Mouse (Mus musculus): ENCODE measurements around the gene Platr17. TPM values are rescaled to one million over a fixed set of nuclear protein-coding genes. Genes with fewer than 3 reads are reported as not detected.
"Not testable (repeated sequence)": the region's sequence is repeated elsewhere in the genome, so short reads cannot be mapped to it uniquely, and the experiment has no call there.

The Platr17 gene
- total RNA-seq (2014; fragmentation: Nextera tagmentation) (not detected in 2 replicates), total RNA-seq (2017) (not detected in 2 replicates), polyA plus RNA-seq (2012) (0.13 TPM in 1 of 2 replicates, not detected in the other)

DNA sequence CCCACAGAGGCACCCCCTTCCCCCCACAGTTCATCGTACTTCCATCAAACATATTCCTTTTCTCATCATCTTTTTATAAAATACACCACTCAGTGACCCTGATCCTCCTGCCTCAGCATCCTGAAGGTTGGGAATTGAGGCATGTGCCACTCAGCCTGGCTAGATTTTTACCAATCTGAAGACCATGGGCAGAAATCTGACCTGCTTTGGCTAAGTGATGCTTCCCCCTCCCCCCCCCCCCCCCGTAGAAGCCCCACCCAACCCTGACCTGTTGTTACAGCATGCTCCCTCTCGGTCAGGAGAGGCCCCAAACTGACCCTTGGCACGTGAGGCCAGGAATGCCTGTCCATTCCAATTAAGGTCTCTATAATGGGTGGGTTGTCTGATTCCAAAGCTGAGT is at the start of gene Platr17:
Platr17 (plus strand) TSS at position 301 of the 400 bp plus-strand sequence.
- H3K27me3 ChIP-seq (ENCODE audit: insufficient read depth, low read length); H3K36me3 ChIP-seq (replicated peaks); H3K4me3 ChIP-seq (ENCODE audit: low read depth, low read length); ATAC-seq (ENCODE audit: extremely low read depth, insufficient number of reproducible peaks, low FRiP score, poor library complexity, severe bottlenecking); DNase-seq (ENCODE audit: low spot score); H3K9me3 ChIP-seq (replicated peaks): not testable (repeated sequence)
- H3K4me1 ChIP-seq (ENCODE audit: insufficient read depth, low read depth, low read length) = peaks cover 70% of the 10 kb centered on the region

DNA sequence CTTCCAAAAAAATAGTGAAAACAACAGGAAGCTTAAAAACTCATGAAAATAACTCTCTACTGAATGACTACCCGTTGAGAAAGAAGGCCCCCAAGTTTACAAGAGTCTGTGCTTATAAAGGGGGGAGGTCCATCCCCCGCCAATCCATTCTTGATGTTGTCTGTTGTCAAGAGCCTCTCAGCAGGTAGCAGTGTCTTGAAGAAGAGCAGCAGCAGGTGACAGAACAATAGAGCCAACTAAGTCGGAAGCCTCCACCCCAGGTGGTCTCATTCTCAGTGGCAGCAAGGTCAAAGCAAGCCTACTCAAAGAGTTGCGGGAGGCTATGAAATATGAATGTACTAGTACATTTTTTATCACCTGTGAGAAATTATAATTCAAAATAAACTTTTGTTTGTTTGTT is 47.1 kb upstream of the Platr17 start:
- no peaks in the 10 kb centered on the region for H3K27me3 ChIP-seq (ENCODE audit: insufficient read depth, low read length)
- DNase-seq (ENCODE audit: low spot score) (no peak), ATAC-seq (ENCODE audit: extremely low read depth, insufficient number of reproducible peaks, low FRiP score, poor library complexity, severe bottlenecking) (no peak)
- no peaks in the 10 kb centered on the region for H3K4me1 ChIP-seq (ENCODE audit: insufficient read depth, low read depth, low read length)
- H3K4me3 ChIP-seq (ENCODE audit: low read depth, low read length) = no peak overlapping the region
- TF ChIP-seq TAL1 (conservative IDR thresholded peaks at IDR 0.05; ENCODE audit: low read depth, low read length) = no peak
- TF ChIP-seq POLR2AphosphoS5 (IDR thresholded peaks at IDR 0.05; ENCODE audit: insufficient replicate concordance, low read depth, low read length) = no peak
- TF ChIP-seq CTCF (IDR thresholded peaks at IDR 0.05; ENCODE audit: low read depth, low read length) = no peak
- no peak for TF ChIP-seq GATA1 (IDR thresholded peaks at IDR 0.05; ENCODE audit: borderline replicate concordance, low read length)
- no peak for TF ChIP-seq GATA2 (IDR thresholded peaks at IDR 0.05; ENCODE audit: borderline replicate concordance, low read depth, low read length)
- no peaks in the 10 kb centered on the region for H3K36me3 ChIP-seq (replicated peaks)
- peaks cover 2% of the 10 kb centered on the region; the same call in 1 of the 2 replicates for H3K9me3 ChIP-seq (replicated peaks)

DNA sequence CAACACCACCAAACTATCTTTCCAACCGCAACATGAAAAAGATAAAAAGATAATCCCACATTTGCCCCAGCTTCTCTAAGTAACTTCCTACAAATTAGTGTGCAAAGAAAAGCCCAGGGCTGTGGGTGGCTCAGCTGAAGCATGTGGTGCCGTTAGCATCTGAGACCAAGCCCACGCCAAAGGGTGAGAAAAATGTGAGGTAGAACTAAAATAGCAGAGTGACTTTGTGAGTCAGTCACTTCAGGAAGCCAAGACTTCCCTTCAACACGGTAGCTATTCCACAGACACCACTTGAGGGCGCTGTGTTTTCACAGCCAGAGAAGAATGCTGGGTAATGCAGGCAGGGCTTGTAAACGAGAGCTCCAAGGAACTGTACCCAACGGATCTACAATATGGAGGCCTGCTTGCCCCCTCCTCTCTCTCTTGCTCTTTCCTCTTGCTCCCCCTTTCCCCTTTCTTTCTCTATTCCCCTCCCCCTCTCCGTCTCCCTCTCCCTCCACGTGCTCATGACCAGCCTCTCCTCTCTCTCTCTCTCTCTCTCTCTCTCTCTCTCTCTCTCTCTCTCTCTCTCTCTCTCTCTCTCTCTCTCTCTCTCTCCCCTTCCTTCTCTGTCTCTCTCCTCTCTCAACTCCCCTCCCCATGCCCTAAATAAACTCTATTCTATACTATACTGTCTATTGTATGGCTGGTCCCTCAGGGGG is 39.5 kb upstream of the Platr17 start:
- Histone ChIP-seq H3K36me3 (replicated peaks) (no peaks in the 10 kb centered on the region), H3K9me3 (replicated peaks) (no peaks in the 10 kb centered on the region), H3K4me1 (ENCODE audit: insufficient read depth, low read depth, low read length) (peaks cover 16% of the 10 kb centered on the region), H3K4me3 (ENCODE audit: low read depth, low read length) (peak overlapping the region; percentile 55; the same call in 1 of the 2 replicates), H3K27me3 (ENCODE audit: insufficient read depth, low read length) (no peaks in the 10 kb centered on the region)
- TF ChIP-seq GATA1 (IDR thresholded peaks at IDR 0.05; ENCODE audit: borderline replicate concordance, low read length) (no peak), TAL1 (conservative IDR thresholded peaks at IDR 0.05; ENCODE audit: low read depth, low read length) (no peak), GATA2 (IDR thresholded peaks at IDR 0.05; ENCODE audit: borderline replicate concordance, low read depth, low read length) (no peak), CTCF (IDR thresholded peaks at IDR 0.05; ENCODE audit: low read depth, low read length) (peak; percentile 62), POLR2AphosphoS5 (IDR thresholded peaks at IDR 0.05; ENCODE audit: insufficient replicate concordance, low read depth, low read length) (no peak)
- DNase-seq (ENCODE audit: low spot score) = peak; percentile 51
- ATAC-seq (ENCODE audit: extremely low read depth, insufficient number of reproducible peaks, low FRiP score, poor library complexity, severe bottlenecking) = no peak

DNA sequence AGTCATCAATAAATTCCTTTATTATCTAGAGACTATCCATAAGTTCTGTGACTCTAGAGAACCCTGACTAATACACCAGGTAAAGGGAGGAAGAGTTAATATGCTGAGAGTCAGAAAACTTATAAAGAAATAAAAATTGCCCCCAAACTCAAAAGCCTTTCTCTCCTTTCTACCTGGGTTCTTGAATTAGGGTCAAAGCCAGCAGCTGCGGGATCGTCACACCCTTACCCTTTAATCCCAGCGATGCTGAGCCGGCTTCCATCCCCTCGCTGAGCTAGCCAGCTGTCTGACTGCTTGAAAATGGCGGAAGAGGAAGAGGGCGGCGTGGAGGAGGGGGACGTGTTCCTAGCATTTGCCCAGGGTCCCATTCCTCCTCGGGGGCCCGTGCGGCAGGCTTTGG is 31.4 kb upstream of the Platr17 start, which contains the start of gene Gm7029:
Gm7029 (plus strand) TSS at position 301 of the 400 bp plus-strand sequence.
- H3K27me3 ChIP-seq (ENCODE audit: insufficient read depth, low read length); DNase-seq (ENCODE audit: low spot score); ATAC-seq (ENCODE audit: extremely low read depth, insufficient number of reproducible peaks, low FRiP score, poor library complexity, severe bottlenecking); H3K4me3 ChIP-seq (ENCODE audit: low read depth, low read length); H3K9me3 ChIP-seq (replicated peaks); H3K4me1 ChIP-seq (ENCODE audit: insufficient read depth, low read depth, low read length): not testable (repeated sequence)
- peaks cover 32% of the 10 kb centered on the region for H3K36me3 ChIP-seq (replicated peaks)

DNA sequence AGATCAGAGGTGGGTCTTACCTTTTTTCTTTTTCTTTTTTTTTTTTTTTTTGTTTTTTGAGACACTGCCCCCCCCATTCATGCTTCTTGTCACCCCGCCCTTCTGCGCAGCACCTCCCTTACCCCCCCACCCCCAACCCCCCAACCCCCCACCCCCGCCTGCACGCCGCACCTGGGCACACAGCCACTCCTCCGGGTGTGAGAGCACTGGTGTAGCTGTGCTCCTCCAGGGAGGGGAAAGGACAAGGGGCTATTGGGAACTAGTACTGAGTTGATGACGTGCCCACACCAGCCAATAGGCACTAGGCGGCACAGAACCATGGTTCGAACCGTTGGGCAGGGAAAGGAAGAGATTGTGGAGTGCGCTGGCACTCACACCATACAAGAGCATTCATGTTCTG is 30.5 kb upstream of the Platr17 start:
- DNase-seq (ENCODE audit: low spot score) (no peak), ATAC-seq (ENCODE audit: extremely low read depth, insufficient number of reproducible peaks, low FRiP score, poor library complexity, severe bottlenecking) (no peak)
- peaks cover 41% of the 10 kb centered on the region for H3K36me3 ChIP-seq (replicated peaks)
- TF ChIP-seq TAL1 (conservative IDR thresholded peaks at IDR 0.05; ENCODE audit: low read depth, low read length) (no peak), POLR2AphosphoS5 (IDR thresholded peaks at IDR 0.05; ENCODE audit: insufficient replicate concordance, low read depth, low read length) (no peak)
- H3K27me3 ChIP-seq (ENCODE audit: insufficient read depth, low read length) = no peaks in the 10 kb centered on the region
- H3K4me3 ChIP-seq (ENCODE audit: low read depth, low read length) = no peak overlapping the region
- H3K9me3 ChIP-seq (replicated peaks) = no peaks in the 10 kb centered on the region
- H3K4me1 ChIP-seq (ENCODE audit: insufficient read depth, low read depth, low read length) = no peaks in the 10 kb centered on the region

DNA sequence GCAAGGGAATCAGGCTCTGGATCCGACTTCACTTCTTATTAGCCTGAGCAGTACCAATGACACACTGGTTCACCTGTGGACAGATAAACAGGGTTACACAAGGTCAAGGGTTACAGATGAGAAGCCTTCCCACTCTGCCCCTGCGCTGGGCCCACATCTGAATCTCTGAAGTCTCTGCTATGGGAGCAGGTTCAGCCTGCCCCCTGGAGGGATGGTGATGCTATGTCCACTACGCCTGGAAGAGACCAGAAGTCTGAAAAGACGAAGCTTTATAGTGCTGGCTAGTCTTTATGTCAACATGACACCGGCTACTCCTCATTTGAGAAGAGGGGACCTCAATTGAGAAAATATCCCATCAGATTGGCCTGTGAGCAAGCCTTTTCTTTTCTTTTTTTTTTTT is 29.1 kb upstream of the Platr17 start:
- H3K9me3 ChIP-seq (replicated peaks); H3K4me3 ChIP-seq (ENCODE audit: low read depth, low read length); DNase-seq (ENCODE audit: low spot score); H3K4me1 ChIP-seq (ENCODE audit: insufficient read depth, low read depth, low read length); ATAC-seq (ENCODE audit: extremely low read depth, insufficient number of reproducible peaks, low FRiP score, poor library complexity, severe bottlenecking); H3K27me3 ChIP-seq (ENCODE audit: insufficient read depth, low read length): not testable (repeated sequence)
- H3K36me3 ChIP-seq (replicated peaks) = peaks cover 51% of the 10 kb centered on the region

DNA sequence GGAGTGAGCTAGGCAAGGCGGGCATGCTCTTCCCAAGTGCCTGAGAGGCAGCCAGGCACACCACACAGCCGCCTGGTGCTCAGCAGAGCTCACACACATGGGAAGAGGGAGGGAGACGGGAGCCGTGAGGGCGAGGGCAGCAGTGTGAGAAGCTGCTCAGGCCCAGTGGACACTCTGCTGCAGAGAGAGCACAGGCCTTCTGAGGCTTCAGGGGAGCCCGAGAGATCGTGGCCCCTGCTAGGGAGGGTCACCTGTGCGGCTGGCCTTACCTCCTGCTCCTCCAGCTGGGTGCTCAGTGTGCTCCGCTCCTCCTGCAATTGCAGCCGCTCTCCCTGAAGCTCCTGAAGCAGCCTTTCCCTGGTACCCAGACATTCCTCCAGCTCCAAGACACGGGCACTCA is 20.6 kb upstream of the Platr17 start:
- not testable (repeated sequence) for H3K4me3 ChIP-seq (ENCODE audit: low read depth, low read length); H3K27me3 ChIP-seq (ENCODE audit: insufficient read depth, low read length); DNase-seq (ENCODE audit: low spot score); ATAC-seq (ENCODE audit: extremely low read depth, insufficient number of reproducible peaks, low FRiP score, poor library complexity, severe bottlenecking); H3K9me3 ChIP-seq (replicated peaks)
- Histone ChIP-seq H3K36me3 (replicated peaks) (peaks cover 67% of the 10 kb centered on the region), H3K4me1 (ENCODE audit: insufficient read depth, low read depth, low read length) (peaks cover 35% of the 10 kb centered on the region)

DNA sequence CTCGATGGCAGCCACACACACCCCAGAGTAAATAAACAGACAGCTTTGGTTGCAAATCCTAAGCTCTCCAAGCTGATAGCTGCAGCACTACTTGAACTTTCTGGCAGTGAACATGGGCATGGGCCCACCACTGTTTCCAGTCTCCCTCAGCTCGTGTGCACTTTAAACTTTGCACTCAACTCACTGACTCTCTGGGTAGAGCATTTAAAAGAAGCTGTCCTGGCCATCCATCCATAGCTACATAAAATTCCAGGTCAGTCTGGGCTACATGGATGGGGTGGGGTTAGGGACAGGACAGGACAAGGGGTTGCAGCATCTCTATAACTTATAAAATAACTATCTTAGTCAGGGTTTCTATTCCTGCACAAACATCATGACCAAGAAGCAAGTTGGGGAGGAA is 17.1 kb upstream of the Platr17 start:
- ATAC-seq (ENCODE audit: extremely low read depth, insufficient number of reproducible peaks, low FRiP score, poor library complexity, severe bottlenecking); DNase-seq (ENCODE audit: low spot score); H3K27me3 ChIP-seq (ENCODE audit: insufficient read depth, low read length); H3K9me3 ChIP-seq (replicated peaks); H3K4me3 ChIP-seq (ENCODE audit: low read depth, low read length): not testable (repeated sequence)
- peaks cover 37% of the 10 kb centered on the region for H3K36me3 ChIP-seq (replicated peaks)
- peaks cover 32% of the 10 kb centered on the region for H3K4me1 ChIP-seq (ENCODE audit: insufficient read depth, low read depth, low read length)

DNA sequence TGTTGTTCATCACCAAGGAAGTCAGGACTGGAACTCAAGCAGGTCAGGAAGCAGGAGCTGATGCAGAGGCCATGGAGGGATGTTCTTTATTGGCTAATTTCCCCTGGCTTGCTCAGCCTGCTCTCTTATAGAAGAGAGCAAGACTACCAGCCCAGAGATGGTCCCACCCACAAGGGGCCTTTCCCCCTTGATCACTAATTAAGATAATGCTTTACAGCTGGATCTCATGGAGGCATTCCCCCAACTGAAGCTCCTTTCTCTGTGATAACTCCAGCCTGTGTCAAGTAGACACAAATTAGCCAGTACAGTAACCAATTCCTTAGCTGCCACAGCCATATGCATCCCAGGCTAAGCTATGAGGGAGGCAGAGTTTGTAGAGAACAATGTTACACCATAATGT is 16.7 kb upstream of the Platr17 start:
- ATAC-seq (ENCODE audit: extremely low read depth, insufficient number of reproducible peaks, low FRiP score, poor library complexity, severe bottlenecking); H3K4me3 ChIP-seq (ENCODE audit: low read depth, low read length); H3K9me3 ChIP-seq (replicated peaks); H3K27me3 ChIP-seq (ENCODE audit: insufficient read depth, low read length); DNase-seq (ENCODE audit: low spot score): not testable (repeated sequence)
- H3K4me1 ChIP-seq (ENCODE audit: insufficient read depth, low read depth, low read length) = peaks cover 32% of the 10 kb centered on the region
- H3K36me3 ChIP-seq (replicated peaks) = peaks cover 35% of the 10 kb centered on the region

DNA sequence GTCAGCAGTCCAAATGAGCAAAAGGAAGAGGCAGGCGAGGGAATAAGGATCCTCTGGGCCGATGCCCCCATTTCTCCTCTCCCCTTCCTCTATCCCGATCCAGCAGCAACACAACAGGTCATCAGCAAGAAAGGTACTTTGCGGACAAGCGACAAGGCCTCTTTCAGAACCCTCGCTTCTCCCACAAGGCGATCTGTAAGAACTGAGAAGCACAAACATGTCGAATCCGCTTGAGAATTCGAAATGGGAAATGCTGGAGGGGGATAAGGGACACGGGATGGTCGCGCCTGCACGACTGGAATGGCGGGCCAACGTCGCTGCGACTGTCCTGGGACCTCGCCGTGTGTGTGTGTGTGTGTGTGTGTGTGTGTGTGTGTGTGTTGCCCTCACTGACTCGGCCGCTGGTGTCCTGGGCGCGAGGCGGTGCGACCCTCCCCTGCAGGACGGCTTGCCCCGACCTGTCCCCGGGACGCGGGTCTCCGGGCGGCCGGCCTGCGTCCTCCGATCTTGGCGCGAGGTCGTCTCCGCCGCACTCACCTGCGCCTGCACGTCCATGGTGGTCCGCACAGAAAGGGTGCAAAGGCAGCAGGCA is 14.9 kb upstream of the Platr17 start:
- H3K27me3 ChIP-seq (ENCODE audit: insufficient read depth, low read length); ATAC-seq (ENCODE audit: extremely low read depth, insufficient number of reproducible peaks, low FRiP score, poor library complexity, severe bottlenecking); DNase-seq (ENCODE audit: low spot score); H3K9me3 ChIP-seq (replicated peaks): not testable (repeated sequence)
- Histone ChIP-seq H3K4me3 (ENCODE audit: low read depth, low read length) (peak overlapping the region; percentile 85), H3K4me1 (ENCODE audit: insufficient read depth, low read depth, low read length) (peaks cover 32% of the 10 kb centered on the region), H3K36me3 (replicated peaks) (peaks cover 26% of the 10 kb centered on the region)
